Comparison of ENCODE assay signal across 15 mouse cellular contexts in the genomic region with DNA sequence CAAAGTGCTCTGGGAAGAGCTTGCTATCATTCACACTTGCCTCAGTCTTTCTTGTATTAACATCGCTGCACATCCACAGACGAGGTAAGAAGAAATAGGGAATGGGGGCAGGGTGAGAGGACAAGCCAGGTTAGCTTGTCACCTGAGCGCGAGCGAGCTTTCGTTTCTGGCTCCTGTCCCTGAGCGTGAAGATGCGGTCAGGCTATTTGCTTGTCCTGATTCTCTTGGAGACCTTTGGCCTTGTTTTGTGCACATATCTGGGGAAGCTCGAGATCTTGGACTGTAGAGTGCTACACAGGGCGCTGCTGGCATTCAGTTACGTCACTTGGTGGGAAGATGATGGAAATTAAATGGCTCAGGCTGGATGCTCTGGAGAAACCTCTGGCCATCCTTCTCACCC.
"Had no signal": no experiment of that assay in that cellular context is flagged by ENCODE, and none has a peak within 500 bp of the region (broad histone marks: within the 10 kb centered on the region; RNA-seq: fewer than 3 reads in every experiment).

No protein-coding gene starts in this region.

- H3K27me3 ChIP-seq: liver, embryonic 15.5 days had no signal

- H3K4me2 ChIP-seq: limb, embryonic 13.5 days; liver, embryonic 15.5 days; midbrain, embryonic 11.5 days had no signal

- H3K4me1 ChIP-seq: limb, embryonic 10.5 days; limb, embryonic 13.5 days had no signal

- H3K9ac ChIP-seq: limb, embryonic 13.5 days; liver, embryonic 15.5 days had no signal

- H3K27ac ChIP-seq: kidney, postnatal 0 days; layer of hippocampus, adult 2 months; limb, embryonic 10.5 days; limb, embryonic 13.5 days; liver, embryonic 15.5 days had no signal

- H3K36me3 ChIP-seq: limb, embryonic 10.5 days; limb, embryonic 13.5 days; liver, embryonic 15.5 days had no signal

- H3K4me3 ChIP-seq: layer of hippocampus, adult 2 months; limb, embryonic 10.5 days; limb, embryonic 13.5 days; liver, embryonic 15.5 days had no signal

- H3K9me3 ChIP-seq: limb, embryonic 10.5 days; limb, embryonic 13.5 days; liver, embryonic 15.5 days had no signal

- DNase-seq: kidney, postnatal 25 days; layer of hippocampus, adult 9-11 months; liver; lung, adult 2 months; lung, postnatal 14 days; lung, postnatal 4 days; midbrain, embryonic 14.5 days; thymus, adult 18-20 months; thymus, postnatal 36 days had no signal
